Mouse (Mus musculus): ENCODE data around the gene Pde3a. TPM values are rescaled to one million over a fixed set of nuclear protein-coding genes. Genes with fewer than 3 reads are reported as not detected.

Gene Pde3a
- polyA plus RNA-seq, 1 experiment from 2014 or later, result 6.0 TPM

GRCm38 (mm10) chr6:141488619-141489018, 239.6 kb downstream of the Pde3a start:
- Histone ChIP-seq H3K36me3 (ENCODE audit: control insufficient read depth, insufficient read depth, low read length) (no peaks in the 10 kb centered on the region), H3K4me3 (ENCODE audit: low read depth, low read length) (no peak overlapping the region), H3K4me2 (no peak overlapping the region), H3K27ac (ENCODE audit: low read depth, low read length) (no peak overlapping the region), H3K9ac (ENCODE audit: low read depth, low read length) (no peak overlapping the region), H3K9me3 (ENCODE audit: control insufficient read depth, low read length) (no peaks in the 10 kb centered on the region), H3K27me3 (replicated peaks; ENCODE audit: control insufficient read depth, insufficient read depth, low read length) (no peaks in the 10 kb centered on the region), H3K4me1 (replicated peaks; ENCODE audit: control insufficient read depth, insufficient read depth, low read length) (no peaks in the 10 kb centered on the region)
- DNase-seq (ENCODE audit: low spot score), result no peak
- no peak for ATAC-seq (replicated peaks; ENCODE audit: low FRiP score)
- 16% methylated on average over 11 of the region's 11 CpGs for WGBS

GRCm38 (mm10) chr6:141494909-141495308, 245.8 kb downstream of the Pde3a start:
- H3K27ac ChIP-seq (ENCODE audit: low read depth, low read length), result no peak overlapping the region
- no peak overlapping the region for H3K4me2 ChIP-seq
- no peaks in the 10 kb centered on the region for H3K4me1 ChIP-seq (replicated peaks; ENCODE audit: control insufficient read depth, insufficient read depth, low read length)
- no peak overlapping the region for H3K9ac ChIP-seq (ENCODE audit: low read depth, low read length)
- DNase-seq (ENCODE audit: low spot score) (no peak), ATAC-seq (replicated peaks; ENCODE audit: low FRiP score) (no peak)
- H3K9me3 ChIP-seq (ENCODE audit: control insufficient read depth, low read length), result no peaks in the 10 kb centered on the region
- H3K27me3 ChIP-seq (replicated peaks; ENCODE audit: control insufficient read depth, insufficient read depth, low read length), result no peaks in the 10 kb centered on the region
- 80% methylated on average over 4 of the region's 4 CpGs for WGBS
- no peak overlapping the region for H3K4me3 ChIP-seq (ENCODE audit: low read depth, low read length)
- H3K36me3 ChIP-seq (ENCODE audit: control insufficient read depth, insufficient read depth, low read length), result no peaks in the 10 kb centered on the region

GRCm38 (mm10) chr6:141495634-141496418, 246.8 kb downstream of the Pde3a start:
- Histone ChIP-seq H3K4me2 (no peak overlapping the region), H3K9me3 (ENCODE audit: control insufficient read depth, low read length) (no peaks in the 10 kb centered on the region), H3K27me3 (replicated peaks; ENCODE audit: control insufficient read depth, insufficient read depth, low read length) (no peaks in the 10 kb centered on the region), H3K36me3 (ENCODE audit: control insufficient read depth, insufficient read depth, low read length) (no peaks in the 10 kb centered on the region), H3K9ac (ENCODE audit: low read depth, low read length) (no peak overlapping the region), H3K27ac (ENCODE audit: low read depth, low read length) (no peak overlapping the region), H3K4me1 (replicated peaks; ENCODE audit: control insufficient read depth, insufficient read depth, low read length) (no peaks in the 10 kb centered on the region), H3K4me3 (ENCODE audit: low read depth, low read length) (no peak overlapping the region)
- ATAC-seq (replicated peaks; ENCODE audit: low FRiP score) (no peak), DNase-seq (ENCODE audit: low spot score) (no peak)
- WGBS, result 34% methylated on average over 13 of the region's 13 CpGs

- Histone ChIP-seq H3K9me3 (ENCODE audit: control insufficient read depth, low read length) (no peaks in the 10 kb centered on the region), H3K4me3 (ENCODE audit: low read depth, low read length) (no peak overlapping the region), H3K27me3 (replicated peaks; ENCODE audit: control insufficient read depth, insufficient read depth, low read length) (no peaks in the 10 kb centered on the region), H3K4me1 (replicated peaks; ENCODE audit: control insufficient read depth, insufficient read depth, low read length) (no peaks in the 10 kb centered on the region), H3K27ac (ENCODE audit: low read depth, low read length) (no peak overlapping the region), H3K4me2 (no peak overlapping the region), H3K9ac (ENCODE audit: low read depth, low read length) (no peak overlapping the region), H3K36me3 (ENCODE audit: control insufficient read depth, insufficient read depth, low read length) (no peaks in the 10 kb centered on the region)
- ATAC-seq (replicated peaks; ENCODE audit: low FRiP score), result no peak
- no peak for DNase-seq (ENCODE audit: low spot score)
These were observed 250.4 kb downstream of the Pde3a start for GRCm38 (mm10) chr6:141499511-141499910.

- DNase-seq (ENCODE audit: low spot score) (no peak), ATAC-seq (replicated peaks; ENCODE audit: low FRiP score) (no peak)
- no peak overlapping the region for H3K9ac ChIP-seq (ENCODE audit: low read depth, low read length)
- H3K9me3 ChIP-seq (ENCODE audit: control insufficient read depth, low read length), result no peaks in the 10 kb centered on the region
- no peak overlapping the region for H3K27ac ChIP-seq (ENCODE audit: low read depth, low read length)
- WGBS, result 74% methylated on average over 3 of the region's 3 CpGs
- H3K27me3 ChIP-seq (replicated peaks; ENCODE audit: control insufficient read depth, insufficient read depth, low read length), result no peaks in the 10 kb centered on the region
- no peaks in the 10 kb centered on the region for H3K36me3 ChIP-seq (ENCODE audit: control insufficient read depth, insufficient read depth, low read length)
- no peaks in the 10 kb centered on the region for H3K4me1 ChIP-seq (replicated peaks; ENCODE audit: control insufficient read depth, insufficient read depth, low read length)
- H3K4me3 ChIP-seq (ENCODE audit: low read depth, low read length), result no peak overlapping the region
- no peak overlapping the region for H3K4me2 ChIP-seq
These were observed 252.1 kb downstream of the Pde3a start for GRCm38 (mm10) chr6:141501171-141501570.

DNA sequence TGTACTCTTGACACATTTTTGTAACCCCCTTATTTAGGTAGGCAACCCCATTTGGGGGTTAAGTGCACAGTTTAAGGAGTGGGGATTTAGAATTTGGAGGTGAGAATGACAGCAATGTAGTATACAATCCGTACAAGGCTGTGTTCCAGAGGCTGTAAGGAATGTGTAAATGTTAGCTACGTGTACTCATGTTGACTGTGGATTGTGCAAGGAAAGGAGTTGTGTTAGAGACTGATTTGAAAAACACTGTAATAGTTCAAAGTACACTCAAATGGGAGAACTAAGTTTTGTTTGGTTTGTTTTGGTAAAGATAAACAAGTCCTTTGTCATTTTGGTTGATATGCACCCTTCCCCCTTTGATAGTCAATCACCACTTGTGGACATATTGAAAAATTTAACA, 273.5 kb downstream of the Pde3a start:
- Histone ChIP-seq H3K27me3 (replicated peaks; ENCODE audit: control insufficient read depth, insufficient read depth, low read length) (no peaks in the 10 kb centered on the region), H3K4me3 (ENCODE audit: low read depth, low read length) (no peak overlapping the region), H3K4me1 (replicated peaks; ENCODE audit: control insufficient read depth, insufficient read depth, low read length) (no peaks in the 10 kb centered on the region), H3K36me3 (ENCODE audit: control insufficient read depth, insufficient read depth, low read length) (no peaks in the 10 kb centered on the region), H3K9ac (ENCODE audit: low read depth, low read length) (no peak overlapping the region), H3K27ac (ENCODE audit: low read depth, low read length) (no peak overlapping the region), H3K9me3 (ENCODE audit: control insufficient read depth, low read length) (no peaks in the 10 kb centered on the region), H3K4me2 (no peak overlapping the region)
- ATAC-seq (replicated peaks; ENCODE audit: low FRiP score) (no peak), DNase-seq (ENCODE audit: low spot score) (no peak)
- WGBS, result 64% methylated on average over 2 of the region's 2 CpGs

DNA sequence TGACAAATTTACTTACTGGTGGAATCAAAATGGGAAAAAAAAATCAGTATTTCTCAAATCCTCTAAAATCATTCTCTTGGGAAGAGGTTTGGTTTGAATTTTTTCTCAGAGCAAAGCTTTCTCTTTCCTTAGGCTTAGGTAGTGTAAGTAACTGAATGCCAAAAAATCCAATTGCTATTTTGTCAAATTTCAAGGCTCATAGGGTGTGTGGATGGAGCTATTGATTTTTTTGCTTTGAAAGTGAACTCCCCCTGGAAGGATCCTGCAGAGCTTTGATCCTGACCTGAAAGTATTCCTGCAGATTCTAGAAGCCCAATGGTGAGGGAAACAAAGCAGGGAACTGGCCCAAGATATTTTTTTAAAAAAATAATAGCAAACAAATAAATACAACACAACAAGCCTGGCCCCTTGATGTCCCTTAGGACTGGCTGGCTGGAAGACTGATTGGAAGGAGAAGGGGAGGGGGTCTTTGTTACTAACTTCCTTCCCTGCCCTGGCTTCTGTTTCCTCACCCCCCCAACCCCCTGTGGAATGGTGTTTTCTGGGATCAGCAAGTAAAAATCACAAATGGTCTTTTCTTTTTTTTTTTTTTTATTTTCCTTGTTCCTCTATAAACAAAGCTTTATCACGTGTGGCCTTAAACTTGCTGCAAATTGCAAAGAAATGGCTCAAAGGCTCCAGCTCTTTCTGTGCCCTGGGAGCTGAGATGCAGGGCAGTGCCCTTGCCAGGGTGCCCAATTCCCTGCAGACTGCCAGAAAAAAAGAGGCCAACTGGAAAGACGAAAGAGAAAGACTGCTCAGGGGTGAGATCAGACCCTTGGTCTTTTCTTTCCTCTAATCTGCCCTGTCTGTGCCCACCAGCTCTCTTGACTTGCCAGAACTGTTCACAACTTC, 274.9 kb downstream of the Pde3a start, which contains the start of gene Slco1c1:
Gene Slco1c1, plus strand, starts transcription at position 622 of the 894 bp plus-strand sequence.
- H3K9ac ChIP-seq (ENCODE audit: low read depth, low read length), result no peak within 1 kb of the TSS
- H3K27me3 ChIP-seq (replicated peaks; ENCODE audit: control insufficient read depth, insufficient read depth, low read length), result no peaks in the 10 kb centered on the region
- no peak within 1 kb of the TSS for H3K27ac ChIP-seq (ENCODE audit: low read depth, low read length)
- H3K4me1 ChIP-seq (replicated peaks; ENCODE audit: control insufficient read depth, insufficient read depth, low read length), result no peaks in the 10 kb centered on the region
- no peak within 1 kb of the TSS for H3K4me2 ChIP-seq
- H3K36me3 ChIP-seq (ENCODE audit: control insufficient read depth, insufficient read depth, low read length), result no peaks in the 10 kb centered on the region
- ATAC-seq (replicated peaks; ENCODE audit: low FRiP score) (no peak), DNase-seq (ENCODE audit: low spot score) (no peak)
- no peaks in the 10 kb centered on the region for H3K9me3 ChIP-seq (ENCODE audit: control insufficient read depth, low read length)
- 56% methylated on average over 2 of the region's 2 CpGs for WGBS
- no peak within 1 kb of the TSS for H3K4me3 ChIP-seq (ENCODE audit: low read depth, low read length)

GRCm38 (mm10) chr6:141525787-141526186, 276.7 kb downstream of the Pde3a start:
- DNase-seq (ENCODE audit: low spot score) (no peak), ATAC-seq (replicated peaks; ENCODE audit: low FRiP score) (no peak)
- H3K9ac ChIP-seq (ENCODE audit: low read depth, low read length), result no peak overlapping the region
- H3K4me1 ChIP-seq (replicated peaks; ENCODE audit: control insufficient read depth, insufficient read depth, low read length), result no peaks in the 10 kb centered on the region
- H3K9me3 ChIP-seq (ENCODE audit: control insufficient read depth, low read length), result no peaks in the 10 kb centered on the region
- H3K27me3 ChIP-seq (replicated peaks; ENCODE audit: control insufficient read depth, insufficient read depth, low read length), result no peaks in the 10 kb centered on the region
- H3K4me2 ChIP-seq, result no peak overlapping the region
- no peak overlapping the region for H3K27ac ChIP-seq (ENCODE audit: low read depth, low read length)
- 87% methylated on average over 1 of the region's 1 CpGs for WGBS
- no peak overlapping the region for H3K4me3 ChIP-seq (ENCODE audit: low read depth, low read length)
- H3K36me3 ChIP-seq (ENCODE audit: control insufficient read depth, insufficient read depth, low read length), result no peaks in the 10 kb centered on the region
